Mouse (Mus musculus) small intestine, adult 2 months (tissue): ENCODE results near the gene Vwa5b2. TPM values are rescaled to one million over a fixed set of nuclear protein-coding genes. Genes with fewer than 3 reads are reported as not detected.

ENCODE experiments used
- H3K27ac ChIP-seq: fragments of 200-500 bp; 2 replicates; pipeline ENCODE4 v1.5.1; 2012; ENCODE audit warnings: low read depth, low read length, control low read depth, inconsistent platforms; ENCODE audit not compliant: insufficient read depth
- H3K27me3 ChIP-seq: fragments of 200-500 bp; 2 replicates; pipeline ENCODE4 v1.6.1; 2012; ENCODE audit warnings: mild to moderate bottlenecking, moderate library complexity, low read length, inconsistent platforms; ENCODE audit not compliant: control insufficient read depth, insufficient read depth
- H3K36me3 ChIP-seq: fragments of 200-500 bp; 2 replicates; pipeline ENCODE4 v1.6.1; 2012; ENCODE audit warnings: mild to moderate bottlenecking, low read length, control low read depth, inconsistent platforms; ENCODE audit not compliant: control insufficient read depth, insufficient read depth
- H3K4me1 ChIP-seq: fragments of 200-500 bp; 2 replicates; pipeline ENCODE4 v1.6.1; 2012; ENCODE audit warnings: low read length, inconsistent platforms, mixed read lengths; ENCODE audit not compliant: control insufficient read depth, insufficient read depth, insufficient read length
- H3K4me3 ChIP-seq: fragments of 200-500 bp; 2 replicates; pipeline ENCODE4 v1.5.1; 2012; ENCODE audit warnings: low read depth, mild to moderate bottlenecking, control low read depth, inconsistent platforms, low read length, moderate library complexity
- CTCF ChIP-seq: fragments of 200-500 bp; IDR thresholded peaks from 2 replicates; pipeline ENCODE4 v1.5.1; 2012; ENCODE audit warnings: low read depth, mild to moderate bottlenecking, control low read depth, inconsistent platforms, low read length, moderate library complexity, mixed read lengths; ENCODE audit not compliant: insufficient replicate concordance, insufficient read length; ENCODE audit errors: extremely low read depth
- POLR2A ChIP-seq: fragments of 200-500 bp; IDR thresholded peaks from 2 replicates; pipeline ENCODE4 v1.6.1; 2012; ENCODE audit warnings: low read depth, mild to moderate bottlenecking, control low read depth, inconsistent platforms, low read length, moderate library complexity
- WGBS: fragments of 180-500 bp; shearing (Covaris S2); methylation state at CpG from one replicate; pipeline ENCODE4 v1.1.7; 2018; 5-methylcytosine and 5-hydroxymethylcytosine counted together
- polyA plus RNA-seq: library from polyadenylated mRNA; depleted of rRNA; stranded (reverse); fragments of >200 nt; gene quantifications from 2 replicates; pipeline ENCODE4 v1.2.3, GENCODE M21; 2012

Vwa5b2 gene
- polyA plus RNA-seq, 1 experiment = 6.8 TPM

DNA sequence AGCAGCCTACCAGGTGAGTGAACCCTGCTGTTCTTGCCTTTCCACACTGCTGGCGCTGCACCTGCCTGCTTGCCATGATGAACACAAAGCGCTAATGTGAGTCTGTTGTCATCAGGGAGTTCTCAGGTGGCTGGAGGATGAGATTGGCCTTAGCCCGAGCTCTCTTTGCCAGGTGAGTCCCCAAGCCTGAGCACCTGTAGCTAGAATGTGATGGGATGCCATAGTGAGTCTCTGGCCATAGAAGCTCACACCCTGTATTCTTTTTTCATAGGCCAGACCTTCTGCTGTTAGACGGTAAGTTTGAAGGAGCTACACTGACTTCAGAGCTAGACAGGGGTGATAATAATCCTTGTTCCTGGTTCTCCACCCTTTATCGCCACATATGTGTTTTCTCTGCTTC lies 37.6 kb upstream of the Vwa5b2 start:
- H3K4me3 ChIP-seq = no peak overlapping the region
- peaks cover 5% of the 10 kb centered on the region; the same call in 1 of the 2 replicates for H3K4me1 ChIP-seq
- WGBS = 93% methylated on average over 5 of the region's 5 CpGs
- H3K36me3 ChIP-seq = peaks cover 54% of the 10 kb centered on the region
- no peak overlapping the region for H3K27ac ChIP-seq
- TF ChIP-seq POLR2A (no peak), CTCF (no peak)
- no peaks in the 10 kb centered on the region for H3K27me3 ChIP-seq

DNA sequence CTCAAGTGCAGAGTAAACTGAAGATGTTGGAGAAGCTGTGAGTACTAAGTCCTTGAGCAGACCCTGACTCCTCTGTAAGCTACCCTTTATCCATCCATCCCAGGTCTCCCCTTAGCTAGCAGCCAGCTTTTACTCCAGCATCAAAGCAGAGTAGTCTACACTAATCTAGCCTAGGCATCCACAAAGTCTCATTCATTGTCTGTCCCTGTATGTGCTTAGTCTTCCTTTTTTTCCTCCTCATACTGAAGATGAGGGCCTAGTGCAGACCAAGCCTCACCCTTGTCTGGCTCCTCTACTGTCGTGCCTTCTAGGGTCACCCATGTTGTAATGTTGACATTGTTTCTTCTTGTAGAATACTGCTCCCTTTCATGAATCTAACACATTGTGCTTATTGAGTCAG lies 36.7 kb upstream of the Vwa5b2 start:
- peaks cover 5% of the 10 kb centered on the region; the same call in 1 of the 2 replicates for H3K4me1 ChIP-seq
- 86% methylated on average over 1 of the region's 1 CpGs for WGBS
- TF ChIP-seq CTCF (no peak), POLR2A (no peak)
- H3K36me3 ChIP-seq = peaks cover 58% of the 10 kb centered on the region
- no peak overlapping the region for H3K4me3 ChIP-seq
- no peaks in the 10 kb centered on the region for H3K27me3 ChIP-seq
- no peak overlapping the region for H3K27ac ChIP-seq

DNA sequence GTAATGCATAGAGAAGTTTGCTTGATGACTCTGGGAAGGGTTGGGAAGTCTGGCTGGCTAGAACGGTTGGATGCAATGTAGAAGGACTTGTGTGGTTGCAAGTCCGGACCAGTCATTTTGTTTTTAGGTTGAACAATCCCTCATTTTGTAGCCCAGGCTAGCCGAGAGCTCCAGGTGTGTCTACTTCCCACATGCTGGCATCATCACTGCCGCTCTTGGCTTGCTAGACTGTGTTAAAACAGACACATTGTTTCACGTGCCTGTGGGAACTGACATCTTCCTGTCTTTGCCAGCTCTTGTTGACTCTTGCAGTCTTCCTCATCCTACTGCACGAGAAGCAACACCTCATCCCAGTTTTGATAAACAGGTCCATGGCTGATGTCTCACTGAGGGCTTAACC lies 34.3 kb upstream of the Vwa5b2 start:
- H3K36me3 ChIP-seq = peaks cover 78% of the 10 kb centered on the region
- no peaks in the 10 kb centered on the region for H3K27me3 ChIP-seq
- H3K4me1 ChIP-seq = no peaks in the 10 kb centered on the region
- no peak overlapping the region for H3K27ac ChIP-seq
- TF ChIP-seq CTCF = no peak
- TF ChIP-seq POLR2A = no peak
- no peak overlapping the region for H3K4me3 ChIP-seq
- WGBS = 87% methylated on average over 6 of the region's 6 CpGs

DNA sequence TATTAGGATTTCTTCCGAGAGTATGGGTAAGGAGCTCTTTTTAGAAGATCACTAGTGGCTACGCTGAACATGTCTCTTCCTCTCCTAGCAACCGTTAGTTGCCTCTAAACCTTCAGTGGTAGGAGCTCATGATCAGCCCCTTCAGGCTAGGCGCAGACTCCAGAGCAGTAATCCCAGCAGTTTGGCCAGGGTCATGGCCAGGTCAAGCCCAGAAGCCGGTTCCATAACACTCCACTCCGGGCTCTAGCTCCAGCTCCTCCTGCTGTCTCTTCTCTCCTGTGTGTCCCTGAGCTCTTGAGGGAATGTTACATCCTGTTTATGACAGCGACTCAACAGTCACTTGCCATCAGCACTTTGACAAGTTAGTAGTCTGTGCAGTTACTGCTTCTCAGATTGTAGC lies 31.9 kb upstream of the Vwa5b2 start:
- no peak overlapping the region for H3K4me3 ChIP-seq
- H3K36me3 ChIP-seq = peaks cover 77% of the 10 kb centered on the region
- H3K27ac ChIP-seq = no peak overlapping the region
- WGBS = 72% methylated on average over 7 of the region's 7 CpGs
- no peak for TF ChIP-seq CTCF
- no peak for TF ChIP-seq POLR2A
- no peaks in the 10 kb centered on the region for H3K4me1 ChIP-seq
- no peaks in the 10 kb centered on the region for H3K27me3 ChIP-seq

DNA sequence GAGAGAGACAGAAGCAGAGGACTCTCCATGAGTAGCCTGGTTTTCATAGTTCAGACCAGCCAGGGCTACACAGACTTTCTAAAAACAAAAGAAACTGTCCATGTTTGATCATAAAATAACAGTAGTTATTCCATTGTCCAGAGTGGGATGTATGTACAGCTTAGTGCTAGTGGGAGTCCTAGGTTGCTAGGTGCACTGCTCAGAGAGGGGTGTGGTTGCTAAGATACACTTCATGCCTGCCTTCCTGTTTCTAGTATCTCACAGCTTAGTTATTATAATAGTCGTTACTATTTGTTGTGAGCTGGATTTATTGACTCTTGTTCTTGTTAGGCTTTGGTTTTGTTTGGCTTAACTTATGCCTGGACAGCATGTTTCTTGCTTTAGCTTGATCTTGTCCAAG lies 24.2 kb upstream of the Vwa5b2 start:
- no peak for TF ChIP-seq POLR2A
- TF ChIP-seq CTCF = no peak
- H3K27ac ChIP-seq = no peak overlapping the region
- whole genome bisulfite sequencing = 3% methylated on average over 1 of the region's 1 CpGs
- H3K4me1 ChIP-seq = no peaks in the 10 kb centered on the region
- H3K36me3 ChIP-seq = peaks cover 21% of the 10 kb centered on the region
- no peaks in the 10 kb centered on the region for H3K27me3 ChIP-seq
- no peak overlapping the region for H3K4me3 ChIP-seq

DNA sequence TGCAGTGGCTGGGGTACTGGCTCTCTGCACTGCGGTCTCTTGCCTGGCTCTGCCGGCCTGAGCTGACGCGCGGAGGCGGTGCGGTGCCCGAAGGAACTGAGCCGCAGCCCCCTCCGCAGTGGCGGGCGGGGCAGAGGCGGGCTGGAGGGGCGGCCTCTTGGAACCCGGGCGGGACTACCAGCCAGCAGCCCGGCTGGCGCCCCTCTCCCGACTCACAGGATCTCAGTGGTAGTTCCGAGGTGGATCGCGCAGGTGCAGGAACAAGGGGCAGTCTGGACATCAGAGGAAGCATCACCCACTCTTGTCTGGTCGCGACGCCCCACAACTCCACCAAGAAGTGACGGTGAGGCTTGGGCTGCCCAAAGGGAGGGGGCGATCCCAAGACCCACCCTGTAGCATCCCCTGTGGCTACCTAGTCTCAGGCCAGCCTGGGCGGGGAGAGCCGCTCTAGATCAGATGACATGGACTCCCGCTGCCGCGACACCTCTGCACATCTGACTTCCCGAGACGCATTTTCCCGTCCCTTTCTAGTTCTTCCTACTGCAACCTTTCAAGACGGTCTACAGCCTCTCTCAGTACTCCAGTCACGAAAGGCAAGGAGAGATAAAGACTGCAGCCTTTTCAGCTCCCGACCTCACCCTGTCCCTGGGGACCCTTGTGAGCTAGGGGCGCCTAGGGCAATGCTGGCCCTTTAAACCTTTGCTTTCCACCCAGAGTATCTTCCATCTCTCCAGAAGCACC lies 838 bp downstream of the Vwa5b2 start:
- Histone ChIP-seq H3K36me3 (no peaks in the 10 kb centered on the region), H3K4me1 (peaks cover 11% of the 10 kb centered on the region), H3K27me3 (peaks cover 40% of the 10 kb centered on the region), H3K27ac (no peak overlapping the region), H3K4me3 (peak overlapping the region; percentile 42)
- WGBS = under 1% methylated on average over 39 of the region's 39 CpGs
- TF ChIP-seq POLR2A (no peak), CTCF (no peak)

DNA sequence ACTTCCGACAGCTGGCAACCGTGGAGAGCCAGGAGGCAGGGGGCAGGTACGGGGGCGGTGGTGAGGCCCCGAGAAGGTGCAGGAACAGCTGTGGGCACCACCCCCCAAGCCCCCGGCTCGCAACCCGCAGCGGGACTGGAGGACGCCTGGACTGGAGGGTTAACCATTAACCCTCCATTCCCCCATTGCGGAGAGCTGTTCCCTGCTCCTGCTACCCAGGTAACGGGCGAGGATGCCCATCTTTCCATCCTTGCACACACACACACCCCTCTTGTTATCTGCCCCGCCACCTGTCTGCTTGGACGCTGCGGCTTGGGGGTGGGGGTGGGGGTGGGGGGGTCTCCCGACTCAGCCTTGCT lies 1.4 kb downstream of the Vwa5b2 start:
- TF ChIP-seq CTCF (no peak), POLR2A (no peak)
- Histone ChIP-seq H3K27ac (no peak overlapping the region), H3K36me3 (no peaks in the 10 kb centered on the region), H3K4me1 (peaks cover 12% of the 10 kb centered on the region), H3K4me3 (peak overlapping the region; percentile 42; the same call in 1 of the 2 replicates), H3K27me3 (peaks cover 40% of the 10 kb centered on the region)
- WGBS = 2% methylated on average over 17 of the region's 17 CpGs
